Mouse (Mus musculus) lung, postnatal 0 days (tissue): ENCODE results near the gene Map3k6.

Experiments
- CTCF ChIP-seq: IDR thresholded peaks from 2 replicates; pipeline ENCODE4 v1.5.1; 2016; ENCODE audit warnings: antibody characterized with exemption, mild to moderate bottlenecking
- EP300 ChIP-seq: IDR thresholded peaks from 2 replicates; pipeline ENCODE4 v1.6.1; 2016; ENCODE audit warnings: antibody characterized with exemption, mild to moderate bottlenecking, control low read depth

- TF ChIP-seq CTCF (no peak), EP300 (no peak)
These were observed 23.9 kb downstream of the Map3k6 start for GRCm38 (mm10) chr4:133264559-133264958.
